In genomic region chr10:108191381-108191787, GRCm38 (mm10) we compare ENCODE assay signal across 9 mouse cellular contexts. TPM values are rescaled to one million over a fixed set of nuclear protein-coding genes. Genes with fewer than 3 reads are reported as not detected.
A peak's percentile ranks its signal among the peaks of the same experiment; 100 is the strongest.
DNase-seq lines count a peak whose midpoint lies in the region; ATAC-seq and TF ChIP-seq lines count a peak whose summit lies in the region.
"Had no signal": no experiment of that assay in that cellular context is flagged by ENCODE, and none has a peak within 500 bp of the region (broad histone marks: within the 10 kb centered on the region; RNA-seq: fewer than 3 reads in every experiment).

No protein-coding gene starts in this region.

- H3K4me2 ChIP-seq in lung, embryonic 14.5 days: no peak overlapping the region
- H3K4me2 ChIP-seq: midbrain, embryonic 12.5 days had no signal

- H3K9me3 ChIP-seq in lung, embryonic 14.5 days (ENCODE audit: low read depth, low read length): no peaks in the 10 kb centered on the region
- H3K9me3 ChIP-seq: midbrain, embryonic 12.5 days had no signal

- H3K27me3 ChIP-seq in lung, embryonic 14.5 days (ENCODE audit: insufficient read depth, low read length): no peaks in the 10 kb centered on the region
- H3K27me3 ChIP-seq: midbrain, embryonic 12.5 days had no signal

- H3K4me3 ChIP-seq in gastrocnemius, adult 2 months: peak overlapping the region; percentile 23
- H3K4me3 ChIP-seq in lung, embryonic 14.5 days (ENCODE audit: low read depth, low read length): no peak overlapping the region
- no peak overlapping the region for H3K4me3 ChIP-seq in brown adipose tissue, adult 24 weeks (ENCODE audit: insufficient read depth, low read depth, low read length)
- H3K4me3 ChIP-seq: midbrain, embryonic 12.5 days had no signal

- intact Hi-C loops in gastrocnemius, adult 2 months (cut with DNase I): loop anchor here (2.0 kb wide), 1 partner anchor 259 kb away; no protein-coding TSS in a partner anchor

- no peak overlapping the region for H3K9ac ChIP-seq in lung, embryonic 14.5 days
- H3K9ac ChIP-seq: midbrain, embryonic 12.5 days had no signal

- peak; percentile 29 for DNase-seq in gastrocnemius, adult 2 months
- DNase-seq in gastrocnemius, postnatal 10 days: no peak
- DNase-seq in lung, embryonic 14.5 days: peak; percentile 17
- DNase-seq in lung, postnatal 10 days: no peak
- DNase-seq in urinary bladder, postnatal 4 days (ENCODE audit: low spot score in 2 of 2): no peak

- no peaks in the 10 kb centered on the region for H3K36me3 ChIP-seq in lung, embryonic 14.5 days (ENCODE audit: insufficient read depth)
- H3K36me3 ChIP-seq: midbrain, embryonic 12.5 days had no signal

- 47% methylated on average over 8 of the region's 8 CpGs for WGBS in lung, embryonic 14.5 days

- peaks cover 5% of the 10 kb centered on the region; the same call in 1 of the 2 replicates for H3K4me1 ChIP-seq in lung, embryonic 14.5 days (ENCODE audit: insufficient read depth)
- peaks cover 8% of the 10 kb centered on the region for H3K4me1 ChIP-seq in brown adipose tissue, adult 24 weeks (ENCODE audit: control insufficient read depth, insufficient read depth, insufficient read length, low read length)

- no peak for ATAC-seq in lung, embryonic 14.5 days (ENCODE audit: insufficient read depth)
- ATAC-seq in megakaryocyte-erythroid progenitor cell, adult 5-6 weeks (replicated peaks; ENCODE audit: low FRiP score, low TSS enrichment, poor library complexity, severe bottlenecking): peak; percentile 60
- no peak; the same call in 1 of the 2 replicates for ATAC-seq in cerebellum, adult (ENCODE audit: insufficient number of reproducible peaks, low FRiP score, low TSS enrichment)

- peak overlapping the region; percentile 62 for H3K27ac ChIP-seq in gastrocnemius, adult 2 months
- H3K27ac ChIP-seq in lung, embryonic 14.5 days (ENCODE audit: low read depth): no peak overlapping the region
- 0 out of 2 replicates have a peak overlapping the region, but pooled peaks have one; percentile 15 for H3K27ac ChIP-seq in brown adipose tissue, adult 24 weeks (replicated peaks; ENCODE audit: low read depth, low read length)
- H3K27ac ChIP-seq: midbrain, embryonic 12.5 days had no signal

- no peak for TF ChIP-seq CTCF in gastrocnemius, adult 2 months (IDR thresholded peaks at IDR 0.05)
- no peak for TF ChIP-seq CTCF in lung, embryonic 14.5 days (IDR thresholded peaks at IDR 0.05; ENCODE audit: low read depth)

RNA-seq across cellular contexts. Expression of gene Ppp1r12a, which starts 29.4 kb away (rescaled TPM):
- total RNA-seq in gastrocnemius, adult 2 months (2021): 10 to 100 TPM; 23.2 to 29.1 TPM
- 10 to 100 TPM; 48.7 to 65.4 TPM for total RNA-seq in gastrocnemius, postnatal 10 days (2021)
- 108 and 113 TPM in 2 replicates for polyA plus RNA-seq in lung, embryonic 14.5 days (2014; fragmentation: Nextera tagmentation; extraction: Ambion mirVana)
- 23.5 and 27.5 TPM in 2 replicates for polyA plus RNA-seq in brown adipose tissue, adult 24 weeks (2012; ENCODE audit: insufficient read depth, insufficient read length, missing spikeins)
- 64.2 and 92.2 TPM in 2 replicates for total RNA-seq in megakaryocyte-erythroid progenitor cell, adult 5-6 weeks (2014; fragmentation: Nextera tagmentation)
- 131 and 151 TPM in 2 replicates for total RNA-seq in megakaryocyte-erythroid progenitor cell, adult 5-6 weeks (2017)

Comparison
In these comparisons a context has a peak if more than half of its experiments do, and no peak if none do; other contexts are left out.
1. DNase-seq: peak in gastrocnemius, adult 2 months (single experiment) and lung, embryonic 14.5 days (single experiment); none in gastrocnemius, postnatal 10 days (single experiment), lung, postnatal 10 days (single experiment) and urinary bladder, postnatal 4 days (0 of 2).